Mouse (Mus musculus) MEL (cell line): ENCODE data around the gene March6.

Experiments
- BHLHE40 ChIP-seq: IDR thresholded peaks from 2 replicates; pipeline ENCODE4 v1.6.1; 2012; ENCODE audit warnings: low read depth, mild to moderate bottlenecking, inconsistent platforms, low read length, improper control_type of control experiment, borderline replicate concordance
- CTCF ChIP-seq, 3 experiments: IDR thresholded peaks in 2 of 3; conservative IDR thresholded peaks in 1 of 3; 2 replicates each; pipeline ENCODE4 v1.5.1; 2011 to 2012; ENCODE audit warnings: low read length in 3 of 3, low read depth in 2 of 3, mild to moderate bottlenecking in 2 of 3, improper control_type of control experiment in 1 of 3, inconsistent platforms in 1 of 3, mixed read lengths in 1 of 3, moderate library complexity in 1 of 3; ENCODE audit not compliant: control insufficient read depth in 1 of 3, insufficient read depth in 1 of 3, poor library complexity in 1 of 3, severe bottlenecking in 1 of 3
- ELF1 ChIP-seq: IDR thresholded peaks from 2 replicates; pipeline ENCODE4 v1.6.1; 2014; ENCODE audit warnings: low read depth, mild to moderate bottlenecking, inconsistent platforms, low read length, improper control_type of control experiment, moderate library complexity
- EP300 ChIP-seq, 2 experiments: IDR thresholded peaks; 2 replicates each; pipeline ENCODE4 v1.6.1; 2011; ENCODE audit warnings: improper control_type of control experiment in 2 of 2, low read length in 2 of 2, low read depth in 1 of 2, mild to moderate bottlenecking in 1 of 2
- ETS1 ChIP-seq: IDR thresholded peaks from 2 replicates; pipeline ENCODE4 v1.6.1; 2012; ENCODE audit warnings: low read depth, mild to moderate bottlenecking, inconsistent platforms, low read length, improper control_type of control experiment, moderate library complexity
- MAX ChIP-seq: IDR thresholded peaks from 2 replicates; pipeline ENCODE4 v1.6.1; 2011; ENCODE audit warnings: low read length, improper control_type of control experiment
- POLR2A ChIP-seq, 2 experiments: IDR thresholded peaks; 2 replicates each; pipeline ENCODE4 v1.6.1; 2011 to 2012; ENCODE audit warnings: low read length in 2 of 2, mild to moderate bottlenecking in 2 of 2, control low read depth in 1 of 2, improper control_type of control experiment in 1 of 2, low read depth in 1 of 2, moderate library complexity in 1 of 2; ENCODE audit not compliant: control insufficient read depth in 1 of 2, insufficient read depth in 1 of 2, poor library complexity in 1 of 2
- POLR2AphosphoS2 ChIP-seq: IDR thresholded peaks from 2 replicates; pipeline ENCODE4 v1.6.1; 2011; ENCODE audit warnings: low read length, improper control_type of control experiment
- SIN3A ChIP-seq: IDR thresholded peaks from 2 replicates; pipeline ENCODE4 v1.6.1; 2012; ENCODE audit warnings: low read length, improper control_type of control experiment, inconsistent platforms
- SMC3 ChIP-seq: IDR thresholded peaks from 2 replicates; pipeline ENCODE4 v1.6.1; 2011; ENCODE audit warnings: low read depth, low read length, improper control_type of control experiment
- TCF12 ChIP-seq: IDR thresholded peaks from 2 replicates; pipeline ENCODE4 v1.6.1; 2014; ENCODE audit warnings: low read depth, mild to moderate bottlenecking, inconsistent platforms, low read length, improper control_type of control experiment, moderate library complexity
- UBTF ChIP-seq: IDR thresholded peaks from 2 replicates; pipeline ENCODE4 v1.6.1; 2012; ENCODE audit warnings: low read depth, mild to moderate bottlenecking, inconsistent platforms, low read length, improper control_type of control experiment, moderate library complexity, borderline replicate concordance; ENCODE audit not compliant: insufficient read depth
- ZMIZ1 ChIP-seq: IDR thresholded peaks from 2 replicates; pipeline ENCODE4 v1.6.1; 2012; ENCODE audit warnings: low read depth, mild to moderate bottlenecking, inconsistent platforms, low read length, improper control_type of control experiment, moderate library complexity

DNA sequence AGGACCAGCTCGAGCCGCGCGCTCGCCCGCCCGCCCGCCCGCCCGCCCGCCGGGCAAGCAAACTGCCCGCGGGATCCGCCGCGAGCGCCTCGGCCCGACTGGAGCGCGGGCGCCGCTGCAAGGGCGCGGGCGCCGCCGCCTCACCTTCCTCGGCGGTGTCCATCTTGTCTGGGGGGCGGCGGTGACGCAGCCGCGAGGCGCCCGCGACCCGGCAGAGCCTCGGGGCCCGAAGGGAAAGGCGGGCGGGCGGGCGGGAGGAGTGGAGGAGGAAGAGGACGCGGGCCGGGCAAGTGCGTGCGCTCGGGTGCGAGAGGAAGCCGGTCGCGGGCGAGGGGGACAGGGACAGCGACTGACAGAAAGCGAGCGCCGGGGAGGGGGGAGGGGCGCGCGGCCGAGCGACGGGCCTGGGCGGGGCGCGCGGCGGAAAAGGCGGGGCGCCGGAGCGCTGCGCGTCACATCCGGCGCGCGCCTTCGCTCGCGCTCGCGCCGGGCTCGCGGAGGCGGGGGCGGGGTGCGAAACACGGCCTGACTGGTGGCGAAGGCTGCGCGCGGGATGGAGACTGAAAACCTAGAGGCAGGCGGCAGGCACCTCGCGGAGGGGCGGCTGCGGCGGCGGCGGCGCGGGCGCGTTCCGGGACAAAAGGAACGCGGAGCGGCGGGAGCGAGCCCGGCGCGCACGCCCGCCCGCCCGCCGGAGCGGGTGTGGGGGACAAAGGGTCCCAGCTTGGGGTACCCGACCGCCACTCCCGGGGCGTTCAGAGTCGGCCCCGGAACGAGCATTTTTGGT lies at the start of gene March6:
- TF ChIP-seq ELF1 (no peak; the same call in 1 of the 2 replicates), BHLHE40 (0 out of 2 replicates have a peak, but pooled peaks have one; percentile 19), TCF12 (peak; percentile 39), CTCF (IDR thresholded peaks at IDR 0.05 in 2 of 3, conservative IDR thresholded peaks at IDR 0.05 in 1 of 3; ENCODE audit: control insufficient read depth in 1 of 3, insufficient read depth in 1 of 3, low read depth in 2 of 3, low read length in 3 of 3, poor library complexity in 1 of 3, severe bottlenecking in 1 of 3) (no peak), EP300 (IDR thresholded peaks at IDR 0.05; ENCODE audit: low read depth in 1 of 2, low read length in 2 of 2) (no peak), POLR2A (IDR thresholded peaks at IDR 0.05; ENCODE audit: control insufficient read depth in 1 of 2, insufficient read depth in 1 of 2, low read depth in 1 of 2, low read length in 2 of 2, poor library complexity in 1 of 2) (peak; percentile 48 to 50; a peak in 2 of 4 replicates), UBTF (no peak), POLR2AphosphoS2 (no peak), MAX (no peak; the same call in 1 of the 2 replicates), ETS1 (no peak; the same call in none of the 2 replicates), SMC3 (no peak), SIN3A (no peak), ZMIZ1 (peak; percentile 74; the same call in 1 of the 2 replicates)
